Mouse (Mus musculus): ENCODE measurements at regions not wholly inside any gene's neighbourhood (a gene's known extent, or its start where the extent isn't known, plus 50 kb on each side); places are given as distances from the start of the nearest gene placed in this dataset.

DNA sequence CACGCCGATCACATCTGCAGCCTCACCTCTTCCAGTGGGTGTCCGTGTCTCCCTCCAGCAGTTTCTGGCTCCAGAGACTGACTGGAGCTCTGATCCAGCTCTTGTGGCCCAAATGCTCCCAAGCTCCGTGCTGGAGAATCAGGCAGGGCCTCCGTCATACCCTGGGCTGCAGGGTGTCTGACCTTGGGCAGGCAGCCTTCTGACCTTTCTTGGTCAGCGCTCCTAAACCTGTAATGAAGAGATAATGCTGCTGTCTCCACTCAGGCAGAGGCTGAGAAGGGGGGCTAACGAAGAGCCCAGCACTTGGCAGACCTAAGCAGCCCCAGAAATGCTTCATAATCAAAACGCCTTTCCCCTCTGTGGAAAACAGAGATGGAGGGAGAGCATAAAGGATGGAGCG, 89.9 kb upstream of the Mef2a start:
- CTCF ChIA-PET: interaction anchor here (0.6 kb wide), 1 partner anchor 85 kb away, joined by 3 read pairs; no protein-coding TSS in a partner anchor

DNA sequence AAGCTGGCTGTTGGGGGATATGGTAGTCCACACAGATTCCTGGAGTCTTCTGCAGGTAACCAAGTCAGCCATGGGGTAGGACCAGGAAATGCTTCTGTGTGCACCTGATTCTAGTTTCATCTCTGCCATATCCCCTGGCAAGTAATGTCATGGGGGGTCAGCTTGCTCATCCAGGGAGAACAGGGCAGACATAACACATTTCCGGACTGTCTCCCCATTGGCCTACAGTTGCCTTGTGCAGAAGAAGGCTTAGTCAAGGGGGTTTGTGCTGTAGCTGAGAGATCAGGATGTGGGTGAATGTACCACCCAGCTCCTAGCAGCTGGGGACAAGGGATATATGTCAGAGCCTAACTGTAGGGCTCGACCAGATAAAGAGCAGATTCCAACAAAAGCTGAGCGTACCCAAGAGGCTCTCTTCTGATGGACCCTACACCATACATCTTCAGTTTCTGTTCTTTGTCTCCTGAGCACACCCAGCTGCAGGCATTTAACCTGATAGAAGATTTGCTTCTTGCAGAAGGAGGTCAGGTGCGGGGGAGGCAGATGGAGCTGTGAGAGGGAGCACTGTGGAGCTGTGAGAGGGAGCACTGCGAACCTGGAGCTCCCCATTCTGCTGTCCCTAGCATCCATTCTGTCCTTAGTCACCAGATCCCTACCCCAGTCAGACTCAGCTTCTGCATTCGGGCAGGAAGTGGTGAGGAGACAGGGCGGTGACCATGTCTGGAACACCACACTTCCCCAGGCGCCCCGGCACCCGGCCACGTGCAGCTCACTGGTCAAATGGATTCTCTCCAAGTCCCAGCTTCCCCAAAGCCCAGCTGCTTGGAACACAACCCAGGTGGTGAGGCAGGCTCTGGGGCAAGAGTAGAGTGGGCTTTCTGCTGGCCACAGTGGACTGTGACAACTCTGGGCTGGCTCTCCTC, 88.9 kb upstream of the Mef2a start:
- CTCF ChIA-PET: no interaction called here

DNA sequence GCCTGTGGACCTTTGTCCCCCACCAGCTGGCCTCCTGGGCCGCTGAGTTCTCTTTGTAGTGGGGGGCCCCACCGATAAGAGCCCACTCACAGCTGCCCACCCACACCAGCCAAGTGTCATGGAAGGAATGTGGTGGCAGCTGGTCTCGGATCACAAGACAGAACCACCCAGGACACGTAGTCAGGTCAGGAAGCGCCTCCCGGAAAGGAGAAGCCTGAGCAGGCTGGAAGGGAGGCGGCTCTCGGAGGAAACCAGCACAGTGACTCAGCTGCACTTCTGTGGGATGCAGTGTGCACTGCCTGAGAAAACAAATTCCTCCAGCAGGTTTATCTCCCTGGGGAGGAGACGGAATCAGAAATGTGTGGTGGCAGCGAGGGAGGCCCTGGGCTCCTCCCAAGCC, 87.2 kb upstream of the Mef2a start:
- CTCF ChIA-PET: no interaction called here

DNA sequence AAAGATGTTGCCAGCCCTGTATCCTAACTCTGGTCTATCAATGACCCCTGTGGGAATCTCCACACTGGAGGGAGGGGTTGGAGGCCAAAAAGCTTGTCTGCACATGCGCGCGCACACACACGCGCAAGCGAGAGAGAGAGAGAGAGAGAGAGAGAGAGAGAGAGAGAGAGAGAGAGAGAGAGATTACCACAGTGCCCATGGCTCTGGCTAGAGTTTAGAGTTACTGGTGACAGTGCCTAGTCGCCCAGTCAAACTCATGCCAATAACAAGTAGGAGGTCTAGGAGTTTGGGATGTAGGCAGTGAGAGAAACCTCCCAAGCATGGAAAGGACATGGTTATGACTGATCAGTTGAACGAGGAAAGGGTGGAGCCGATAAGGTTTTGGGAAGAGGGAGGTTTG, 86.6 kb upstream of the Mef2a start:
- CTCF ChIA-PET: no interaction called here

DNA sequence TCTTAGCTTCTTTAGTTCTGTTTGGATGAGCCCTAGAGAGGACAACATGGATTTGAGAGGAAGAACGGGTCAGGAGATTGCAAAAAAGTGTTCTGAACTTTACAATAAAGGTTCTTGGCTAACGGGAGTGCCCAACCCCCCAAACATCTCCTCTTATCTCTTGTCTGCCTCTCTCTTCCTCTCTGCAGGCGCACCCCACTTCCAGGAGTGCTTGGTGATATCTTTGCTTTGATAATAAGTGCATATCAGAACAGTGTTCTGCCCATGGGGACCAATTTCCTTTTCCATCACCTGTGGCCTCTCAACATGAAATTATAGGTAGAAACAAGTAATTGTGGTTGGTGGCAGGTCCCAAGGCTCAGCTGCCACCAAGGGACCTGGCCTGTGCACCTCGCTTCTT, 86.0 kb upstream of the Mef2a start:
- CTCF ChIA-PET: no interaction called here

DNA sequence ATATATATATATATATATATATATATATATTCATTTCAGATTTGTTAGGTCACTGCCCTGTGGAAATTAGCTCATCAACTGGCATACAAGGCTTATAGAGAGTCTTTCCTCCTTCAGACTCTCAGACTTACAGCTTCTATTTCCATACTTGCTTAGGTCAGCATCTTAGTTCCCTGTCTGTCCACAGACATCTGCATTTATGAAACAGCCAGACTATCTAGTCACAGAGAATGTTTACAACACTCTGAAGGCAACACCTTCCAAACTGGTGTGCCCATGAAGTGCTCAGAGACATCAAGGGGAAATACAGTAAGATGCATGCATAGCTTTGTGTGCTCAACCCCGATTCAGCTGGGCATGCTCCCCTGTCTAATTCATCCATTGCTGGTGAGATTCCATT, 85.2 kb upstream of the Mef2a start:
- CTCF ChIA-PET: no interaction called here

DNA sequence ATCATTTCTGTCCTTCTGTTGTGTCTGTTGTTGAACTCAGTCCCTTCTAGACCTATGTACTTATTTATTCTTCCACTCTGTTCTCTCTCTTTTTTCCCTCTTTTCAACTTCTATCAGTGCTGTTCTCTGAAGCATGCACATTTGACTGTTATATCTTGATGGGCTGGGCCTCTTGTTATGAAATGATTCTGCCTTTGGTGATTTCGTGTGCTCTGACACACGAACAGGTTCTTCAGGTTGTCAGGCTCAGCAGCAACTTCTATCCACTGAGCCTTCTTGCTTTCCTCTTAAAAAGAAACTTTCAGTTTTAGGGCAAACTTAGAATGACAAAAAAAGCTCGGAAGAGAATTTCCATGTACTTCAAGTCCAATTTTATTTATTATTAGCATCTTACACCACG, 83.4 kb upstream of the Mef2a start:
- CTCF ChIA-PET: interaction anchor here (0.7 kb wide), 1 partner anchor 76 kb away, joined by 3 read pairs; no protein-coding TSS in a partner anchor

DNA sequence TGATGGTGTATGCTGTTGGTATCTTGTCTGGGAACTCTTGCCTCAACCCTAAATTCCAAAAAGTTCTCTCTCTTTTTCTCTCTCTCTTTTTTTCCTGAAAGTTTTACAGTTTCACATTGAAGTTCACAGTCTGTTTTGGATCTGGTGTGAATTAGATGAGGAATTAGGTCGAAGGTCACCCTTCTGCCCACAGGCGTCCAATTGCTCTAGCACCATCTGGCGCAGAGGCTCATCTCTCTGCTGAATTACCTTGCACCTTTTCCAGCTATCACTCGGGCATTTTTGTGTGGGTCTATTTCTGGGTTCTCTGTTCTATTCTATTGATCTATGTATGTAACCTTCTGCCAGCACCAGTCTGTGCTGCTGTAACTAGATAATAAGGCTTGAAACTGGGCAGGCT, 81.8 kb upstream of the Mef2a start:
- CTCF ChIA-PET: no interaction called here

DNA sequence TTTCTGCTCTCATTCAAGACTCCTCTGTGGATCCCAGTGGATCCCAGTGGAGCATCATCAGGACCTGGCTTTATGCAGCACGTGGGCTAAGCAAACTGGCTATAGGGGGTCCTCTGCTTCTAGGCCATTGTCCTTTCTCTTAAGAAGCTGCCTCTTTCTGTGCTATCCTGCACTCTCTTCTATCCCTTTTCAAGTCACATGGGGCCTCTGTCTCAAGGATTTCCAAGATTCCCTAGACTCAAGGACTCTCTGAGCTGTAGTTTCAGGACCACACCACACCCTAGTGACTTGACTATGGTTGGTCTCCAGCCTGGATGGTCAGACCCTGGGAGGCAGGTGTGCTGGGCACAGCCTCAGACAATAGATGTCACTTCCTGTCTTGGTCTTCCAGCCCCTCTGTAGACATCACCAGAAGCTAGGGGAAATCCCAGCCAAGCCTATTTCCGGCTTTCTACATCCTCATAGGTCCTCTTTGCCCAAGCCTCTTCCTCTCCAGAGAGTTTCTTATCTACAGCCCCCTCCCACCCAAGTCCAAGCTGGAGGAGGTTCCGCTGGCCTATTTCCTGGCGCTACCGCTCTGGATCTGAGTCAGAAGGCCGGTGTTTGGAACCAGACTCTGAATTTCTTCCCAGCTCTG, 78.6 kb upstream of the Mef2a start:
- CTCF ChIA-PET: interaction anchor here (1.0 kb wide), 1 partner anchor 26 kb away, joined by 3 read pairs; no protein-coding TSS in a partner anchor

DNA sequence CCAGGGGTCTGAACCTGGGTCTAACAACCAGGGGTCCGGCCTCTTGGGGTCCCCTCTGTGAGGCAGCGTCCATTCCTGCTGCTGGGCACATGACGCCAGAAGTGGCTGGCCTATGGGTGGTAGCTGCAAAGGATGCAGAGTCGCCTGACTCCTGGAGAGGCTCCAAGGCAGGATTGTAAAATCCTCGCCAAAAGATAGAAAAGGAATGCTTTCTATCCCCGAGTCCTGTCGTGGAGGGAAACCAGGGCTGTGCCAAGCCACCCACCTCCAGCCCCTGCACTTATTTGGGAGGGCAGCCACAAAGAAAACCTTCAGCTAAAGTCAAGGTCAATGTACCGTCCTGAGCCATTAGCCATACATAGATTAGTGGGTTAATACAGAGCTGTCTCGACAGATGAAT, 73.9 kb upstream of the Mef2a start:
- CTCF ChIA-PET: no interaction called here

DNA sequence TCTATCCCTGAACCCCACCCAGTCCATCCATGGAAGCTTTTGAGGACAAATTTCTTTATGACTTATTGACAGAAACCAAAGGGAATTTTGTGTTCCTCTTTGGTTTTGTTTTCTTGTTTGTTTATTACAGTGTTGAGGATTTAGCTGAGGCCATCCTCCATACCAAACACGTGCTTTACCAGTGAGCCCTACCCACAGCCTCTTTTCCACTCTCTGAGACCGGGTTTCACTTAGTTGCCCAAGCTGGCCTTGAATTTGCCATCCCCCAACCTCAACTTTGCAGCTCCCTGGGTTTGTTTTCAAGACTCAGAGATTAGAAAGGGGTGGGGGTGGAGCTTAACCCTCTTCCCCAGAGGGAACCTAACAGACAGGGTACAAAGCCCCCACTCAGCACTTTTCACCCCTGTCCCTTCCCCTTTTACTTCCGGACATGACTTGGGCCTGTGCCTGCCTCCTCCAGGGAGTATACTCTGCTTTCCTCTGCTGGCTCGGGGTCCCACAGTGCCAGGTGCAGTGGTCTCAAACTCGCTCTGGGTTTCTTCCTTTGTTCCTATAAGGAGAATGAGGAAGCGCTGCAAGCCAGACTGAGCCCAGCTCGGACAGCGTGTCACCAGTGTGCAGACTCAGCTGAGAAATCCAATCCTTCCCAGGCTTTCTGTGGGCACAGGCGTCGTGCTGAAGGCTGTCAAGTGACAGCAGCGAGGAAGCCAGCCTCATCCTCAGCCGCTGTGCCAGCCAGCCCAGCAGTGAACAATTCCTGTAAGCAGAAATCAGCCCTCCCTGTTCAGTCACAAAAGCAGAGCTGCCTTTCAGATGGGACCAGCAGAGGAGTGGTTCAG, 72.8 kb upstream of the Mef2a start:
- CTCF ChIA-PET: no interaction called here

DNA sequence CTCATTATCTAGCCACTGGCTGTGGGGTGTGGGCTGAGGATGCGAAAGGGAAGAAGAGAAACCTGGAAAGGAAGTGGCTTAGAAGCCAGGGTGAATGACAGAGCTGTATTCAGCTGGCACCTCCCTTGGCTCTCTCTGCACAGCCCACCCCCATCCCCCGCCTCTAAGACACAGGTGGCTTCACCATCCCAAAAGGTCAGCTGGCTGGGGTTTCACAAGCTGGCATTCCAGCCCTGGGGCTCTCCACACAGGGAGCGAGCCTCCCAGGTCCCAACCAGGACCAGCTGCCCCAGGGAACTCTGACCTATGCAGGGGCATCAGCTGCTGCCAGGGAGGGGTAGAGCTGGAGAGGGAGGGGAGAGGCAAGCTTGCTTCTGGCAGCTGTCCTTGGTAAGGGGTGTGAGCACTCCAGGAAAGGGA, 71.9 kb upstream of the Mef2a start:
- CTCF ChIA-PET: no interaction called here

DNA sequence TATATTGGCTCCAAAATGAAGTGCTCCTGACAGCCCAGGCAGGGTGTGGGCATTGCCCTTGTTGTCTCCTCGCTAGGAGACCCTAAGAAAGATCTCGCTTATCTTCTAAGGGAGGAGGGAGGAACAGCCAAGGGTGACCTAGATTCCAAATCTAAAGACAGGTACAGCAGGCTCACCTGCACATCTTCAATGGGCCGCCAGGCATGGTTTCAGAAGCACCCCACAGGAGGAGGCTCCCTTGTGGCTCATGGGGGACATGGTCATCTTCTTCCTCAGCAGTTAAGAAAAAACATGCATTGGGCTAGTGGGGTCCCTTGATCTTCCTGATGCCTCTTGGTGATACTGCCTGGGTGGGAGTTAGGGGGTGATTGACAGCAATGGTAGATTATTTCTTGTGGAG, 71.0 kb upstream of the Mef2a start:
- CTCF ChIA-PET: no interaction called here

DNA sequence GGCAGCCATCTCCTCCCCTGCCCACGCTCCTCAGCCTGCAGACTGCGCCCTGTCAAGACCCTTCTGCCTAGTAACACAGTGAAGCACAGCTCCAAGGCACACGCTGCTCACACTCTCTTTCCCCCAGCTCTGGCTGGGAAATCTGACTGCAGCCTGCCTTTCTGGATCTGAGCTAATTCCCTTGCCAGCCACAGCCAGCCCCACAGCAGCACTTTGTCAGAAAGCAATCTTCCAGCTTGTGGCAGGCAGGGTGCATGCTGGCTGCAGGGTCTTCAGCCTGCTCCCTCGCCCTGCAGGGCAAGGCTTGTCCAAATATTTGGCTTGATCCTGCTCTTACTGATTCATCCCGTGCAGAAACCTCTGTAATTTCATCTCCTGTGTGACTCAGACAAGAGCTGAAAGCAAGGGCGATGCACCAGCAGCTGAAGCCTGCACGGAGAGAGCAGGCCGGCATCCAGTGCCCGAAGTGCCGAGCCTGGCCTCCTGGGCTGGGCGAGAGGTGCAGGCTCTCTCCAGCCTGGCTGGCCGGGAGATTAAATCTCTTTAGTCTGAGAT, 70.4 kb upstream of the Mef2a start:
- CTCF ChIA-PET: no interaction called here

DNA sequence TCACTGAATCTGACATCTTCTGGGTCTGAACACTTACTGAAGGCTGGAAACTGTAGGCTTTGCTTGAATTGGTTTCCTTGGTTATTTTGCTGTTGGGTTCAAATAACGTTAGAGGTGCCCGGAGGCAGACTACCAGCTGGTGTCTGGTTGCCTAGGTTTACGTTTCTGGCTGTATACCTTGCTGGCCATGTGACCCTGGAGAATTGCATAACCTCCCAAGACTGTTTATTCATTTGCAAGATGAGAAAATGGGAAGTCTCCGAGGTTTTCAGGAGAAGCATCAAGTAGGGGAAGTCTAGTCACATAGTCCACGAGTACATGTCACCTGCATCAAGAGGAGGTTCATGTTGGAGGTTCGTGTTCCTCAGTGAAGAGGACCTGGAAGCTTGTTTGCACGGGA, 69.6 kb upstream of the Mef2a start:
- CTCF ChIA-PET: no interaction called here

DNA sequence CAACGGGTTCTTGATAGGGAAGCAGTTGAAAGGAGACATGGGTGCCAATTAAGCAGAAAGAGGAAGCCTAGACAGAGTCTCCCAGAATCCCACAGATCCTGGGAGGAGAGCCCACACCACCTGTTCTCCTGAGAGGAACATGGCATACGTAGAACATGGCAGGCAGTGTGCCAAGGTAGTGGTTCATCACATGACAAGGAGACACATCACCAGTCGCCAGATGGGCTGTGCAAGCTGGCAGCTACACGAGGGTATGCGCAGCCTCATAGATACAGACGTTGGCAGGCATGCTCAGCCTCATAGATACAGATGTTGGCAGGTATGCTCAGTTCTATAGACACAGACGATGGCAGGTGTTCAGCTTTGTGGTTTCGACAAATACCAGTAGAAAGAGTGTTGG, 68.1 kb upstream of the Mef2a start:
- CTCF ChIA-PET: no interaction called here

DNA sequence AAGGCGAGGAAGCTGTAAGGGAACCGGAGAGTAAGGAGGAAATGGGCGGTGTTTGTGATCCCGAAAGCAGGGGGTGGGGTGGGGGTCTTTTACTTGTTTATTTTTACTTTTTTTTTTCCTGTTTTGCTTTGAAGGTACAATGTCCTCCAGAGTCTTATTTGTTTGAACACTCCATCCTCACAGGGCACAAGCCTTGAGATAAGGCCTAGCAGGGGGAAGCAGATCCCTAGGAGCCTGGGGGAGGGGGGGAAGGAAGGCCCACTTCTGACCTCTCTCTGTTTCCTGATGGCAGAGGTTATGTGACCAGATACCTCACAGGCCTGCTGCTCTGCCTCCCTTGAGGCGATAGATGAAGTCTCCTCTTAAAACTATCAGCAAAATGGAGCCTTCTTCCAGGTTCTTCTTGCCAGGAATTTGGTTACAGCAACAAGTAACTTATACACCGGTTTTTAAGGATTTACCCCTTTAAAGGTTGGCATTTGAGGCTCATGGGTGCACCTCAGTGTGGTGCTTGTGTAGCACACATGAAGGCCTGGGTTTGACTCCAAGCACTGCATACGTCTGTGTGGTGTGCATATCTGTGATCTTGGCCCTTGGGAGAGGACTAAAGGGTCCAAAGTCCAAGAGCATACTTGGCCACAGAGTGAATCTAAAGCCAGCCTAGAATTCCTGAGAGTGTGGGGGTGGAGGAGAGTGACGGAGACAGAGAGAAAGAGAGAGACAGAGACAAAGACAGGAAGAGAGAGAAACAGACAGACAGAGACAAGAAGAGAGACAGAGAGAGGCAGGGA, 64.8 kb upstream of the Mef2a start:
- CTCF ChIA-PET: no interaction called here

DNA sequence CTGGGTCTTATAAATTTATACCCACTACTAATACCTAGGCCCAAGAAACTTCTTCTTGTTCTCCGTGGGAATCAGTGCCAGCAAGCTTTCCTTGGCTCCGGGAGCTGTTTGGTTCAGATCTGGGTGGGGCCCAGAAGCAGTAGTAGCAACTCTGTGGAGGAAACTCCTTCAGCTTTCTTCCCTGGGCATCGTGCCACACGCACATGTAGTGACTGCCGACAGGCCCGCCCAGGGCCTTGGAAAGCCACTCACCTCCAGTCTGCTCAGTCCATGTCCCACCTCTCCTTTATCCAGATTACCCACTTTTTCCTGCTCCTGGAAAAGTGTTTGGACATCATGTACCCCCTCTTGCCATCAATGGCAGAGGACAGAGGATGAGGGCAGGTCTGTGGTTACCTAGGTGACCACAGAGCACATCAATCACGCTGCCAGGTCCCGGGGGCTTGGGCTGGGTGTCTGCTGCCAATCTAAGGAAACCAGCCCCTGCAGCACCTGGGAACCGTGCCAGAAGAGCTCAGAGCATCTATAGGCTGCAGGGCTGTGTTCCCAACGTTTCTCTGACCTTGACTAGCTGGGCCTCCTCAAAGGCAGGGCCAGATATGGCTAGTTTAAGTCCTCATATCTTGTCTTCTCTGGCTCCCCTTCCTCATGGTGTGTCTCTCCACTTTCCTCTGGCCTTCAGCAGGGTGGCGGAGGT, 63.1 kb upstream of the Mef2a start:
- CTCF ChIA-PET: no interaction called here

DNA sequence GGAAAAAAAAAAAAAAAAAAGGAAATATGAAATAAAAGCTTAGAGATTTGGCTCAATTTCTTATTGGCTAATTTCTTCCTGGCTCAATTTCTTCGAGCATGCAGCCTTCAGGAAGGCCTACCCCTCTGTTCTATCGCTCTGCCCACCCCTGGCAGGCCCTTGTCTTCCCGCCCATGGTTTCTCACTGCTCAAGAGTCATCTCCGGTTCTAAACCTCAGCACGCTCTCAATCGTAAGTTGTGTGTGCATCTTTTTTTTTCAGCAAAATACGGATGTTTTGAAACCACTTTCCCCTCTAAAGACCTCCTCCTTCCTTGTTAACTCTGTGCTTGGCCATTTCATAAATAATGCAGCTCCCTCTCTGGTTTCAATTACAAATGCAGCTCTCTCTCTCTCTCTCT, 58.3 kb upstream of the Mef2a start:
- CTCF ChIA-PET: no interaction called here

DNA sequence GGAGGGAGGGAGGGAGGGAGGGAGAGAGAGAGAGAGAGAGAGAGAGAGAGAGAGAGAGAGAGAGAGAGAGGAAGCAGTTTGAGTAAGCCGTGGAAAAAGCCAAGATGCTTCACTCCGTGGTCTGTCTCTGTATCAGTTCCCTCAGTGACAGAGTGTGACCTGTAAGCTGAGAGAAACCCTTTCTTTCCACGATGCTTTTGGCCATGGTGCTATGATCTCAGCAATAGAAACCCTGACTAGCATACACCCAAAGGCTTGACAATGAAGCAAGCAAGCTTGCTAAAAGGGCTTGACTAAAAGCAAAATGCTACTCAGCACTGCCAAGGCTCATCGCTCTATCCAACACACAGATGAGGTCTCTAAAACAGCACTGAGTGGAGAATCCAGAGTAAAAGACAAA, 57.4 kb upstream of the Mef2a start:
- CTCF ChIA-PET: no interaction called here

Data from spleen, embryonic (tissue).